Mouse (Mus musculus) heart, postnatal 14 days (tissue): ENCODE measurements around the gene Grhl1. TPM values are rescaled to one million over a fixed set of nuclear protein-coding genes. Genes with fewer than 3 reads are reported as not detected.

Source experiments
- DNase-seq, 2 experiments: peaks; one replicate each; pipeline ENCODE4 v3.0.0; 2021 to 2022
- intact Hi-C: fragments of 180-260 bp; cut with DNase I; formaldehyde crosslinking; loops from one replicate; pipeline ENCODE4 v1.15.1; 2025
- total RNA-seq, 2 experiments: library from RNA; stranded (reverse); gene quantifications; 2 replicates each; pipeline ENCODE4 v1.2.3; 2021

Grhl1 gene
- total RNA-seq, 2 experiments from 2014 or later, result 0.44 to 0.84 TPM

- intact Hi-C loops, result no loop called here
- no peak for DNase-seq
These were observed 14.1 kb downstream of the Grhl1 start for GRCm38 (mm10) chr12:24586193-24586592.

GRCm38 (mm10) chr12:24590371-24590770, 18.3 kb downstream of the Grhl1 start:
- DNase-seq, result no peak
- intact Hi-C loops, result no loop called here

DNA sequence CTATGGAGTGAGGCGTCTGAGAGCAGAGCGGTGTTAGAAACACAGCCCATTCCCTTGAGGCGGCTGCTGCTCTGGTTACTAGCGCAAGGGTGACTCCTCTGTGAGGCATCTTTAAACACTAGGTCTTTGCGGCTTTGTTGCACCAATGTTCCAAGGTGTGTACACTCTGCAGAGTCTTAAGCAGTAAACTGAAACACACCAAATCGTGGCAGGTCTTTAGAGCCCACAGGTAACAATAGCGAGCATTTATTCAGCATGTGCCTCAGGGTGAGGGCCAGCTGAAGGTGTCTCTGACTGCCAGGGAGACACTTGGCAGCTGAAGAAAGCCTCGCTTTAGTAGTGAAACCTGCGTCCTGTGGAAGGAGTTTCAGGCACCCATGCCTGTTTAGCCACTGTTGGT, 20.0 kb downstream of the Grhl1 start:
- DNase-seq, result no peak
- intact Hi-C loops, result no loop called here

DNA sequence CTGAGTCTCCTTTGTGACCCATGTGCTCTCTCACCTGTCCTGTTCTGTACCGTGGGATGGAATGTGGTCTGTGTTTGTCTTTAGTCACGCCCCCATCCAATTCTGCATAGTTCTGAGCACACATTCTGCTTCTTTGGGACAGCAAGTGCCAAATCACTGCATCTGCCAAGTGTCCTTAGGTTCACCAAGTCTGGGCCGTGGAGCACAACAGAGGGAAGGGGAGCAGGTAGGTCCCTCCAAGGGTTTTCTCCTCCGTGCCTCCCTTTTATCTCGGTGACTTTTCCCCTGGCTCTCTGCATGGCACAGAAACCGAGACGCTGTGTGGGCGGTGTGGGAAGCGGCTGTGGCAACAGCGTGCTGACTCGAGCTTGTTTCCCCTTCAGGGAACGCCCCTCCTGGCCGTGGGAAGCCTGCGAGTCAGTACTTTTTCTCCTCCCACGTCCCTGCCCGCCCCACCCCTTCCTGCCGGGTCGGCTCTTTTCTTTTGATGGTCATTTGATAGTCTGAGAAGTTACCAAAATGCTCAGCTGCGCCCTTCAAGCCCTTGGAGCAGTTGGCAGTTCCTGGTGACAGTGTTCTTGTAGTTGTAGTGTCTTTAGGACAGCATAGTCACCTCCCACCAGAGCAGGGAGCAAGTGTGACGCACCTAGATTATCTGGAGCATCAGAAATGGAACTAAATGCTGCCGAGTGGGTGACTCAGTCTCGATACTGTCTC, 21.0 kb downstream of the Grhl1 start:
- intact Hi-C loops, result no loop called here
- peak; percentile 72 to 73 for DNase-seq

DNA sequence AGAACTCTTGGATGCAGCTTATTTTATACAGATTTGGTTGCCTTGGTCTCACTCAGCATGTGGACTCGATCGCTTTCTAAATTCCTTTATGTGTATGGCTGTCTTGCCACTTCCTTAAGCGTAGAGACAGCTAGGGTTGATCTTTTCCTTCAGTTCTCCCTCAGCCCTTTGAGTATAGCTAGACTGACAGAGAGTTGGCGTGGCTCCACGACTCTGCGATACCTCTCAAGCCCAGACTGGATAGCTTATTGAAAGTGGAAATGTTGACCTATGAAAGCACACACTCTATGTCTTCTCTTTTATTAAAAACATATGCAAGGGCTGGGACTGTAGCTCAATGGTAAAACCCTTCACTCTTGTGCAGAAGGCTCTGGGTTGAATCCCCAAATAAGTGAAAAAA, 25.3 kb downstream of the Grhl1 start:
- DNase-seq, result no peak
- intact Hi-C loops, result no loop called here

GRCm38 (mm10) chr12:24599366-24599895, 27.3 kb downstream of the Grhl1 start:
- intact Hi-C loops, result no loop called here
- no peak for DNase-seq

DNA sequence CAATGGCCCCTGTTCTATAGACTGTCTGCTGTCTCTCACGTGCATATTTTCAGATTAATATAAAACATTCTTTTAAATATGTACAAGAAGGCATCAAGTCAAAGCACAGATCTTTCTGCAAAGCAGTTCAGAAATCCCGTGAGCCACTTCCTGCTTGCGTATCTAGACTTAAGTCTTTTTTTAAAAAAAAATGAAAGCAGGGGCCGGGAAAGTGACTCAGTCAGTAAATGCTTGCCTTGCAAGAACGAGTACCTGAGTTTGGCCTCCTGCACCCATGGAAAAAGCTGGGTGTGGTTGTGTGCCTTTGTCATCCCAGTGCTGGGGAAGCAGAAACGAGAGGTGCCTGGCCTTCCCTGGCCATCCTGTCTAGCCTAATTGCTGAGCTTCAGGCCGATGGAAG, 28.0 kb downstream of the Grhl1 start:
- intact Hi-C loops, result loop anchor here (5.0 kb wide), 1 partner anchor 82 kb away; the partner anchor contains the start of gene Cys1
- DNase-seq, result no peak

DNA sequence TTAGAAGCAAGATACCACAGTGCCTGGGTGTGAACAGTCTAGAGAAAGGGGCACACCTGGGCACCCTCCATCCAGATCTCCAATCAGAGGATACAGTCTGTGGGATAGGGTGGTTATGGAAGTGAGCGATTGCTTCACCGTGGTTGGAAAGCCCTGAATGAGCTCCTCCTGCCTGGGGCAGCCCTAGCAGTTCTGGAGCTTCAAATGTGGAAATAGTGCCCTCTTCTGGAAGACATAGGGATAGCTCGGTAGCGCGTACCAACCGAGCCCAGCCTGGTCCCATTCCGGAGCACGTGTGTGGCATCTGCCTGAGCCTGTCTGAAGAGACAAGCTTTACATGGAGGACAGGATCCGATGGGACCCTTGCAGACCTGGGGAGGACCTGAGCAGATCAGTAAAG, 28.7 kb downstream of the Grhl1 start:
- intact Hi-C loops, result loop anchor here (1.0 to 5.0 kb wide), 2 partner anchors 81 to 130 kb away; partner anchors contain the start of gene Cys1
- DNase-seq, result peak; percentile 72 to 82

- peak; percentile 80 to 89 for DNase-seq
- intact Hi-C loops, result loop anchor here (1.0 to 5.0 kb wide), 2 partner anchors 79 to 94 kb away; partner anchors contain the start of gene Cys1
These were observed 31.2 kb downstream of the Grhl1 start for GRCm38 (mm10) chr12:24603266-24603665.

DNA sequence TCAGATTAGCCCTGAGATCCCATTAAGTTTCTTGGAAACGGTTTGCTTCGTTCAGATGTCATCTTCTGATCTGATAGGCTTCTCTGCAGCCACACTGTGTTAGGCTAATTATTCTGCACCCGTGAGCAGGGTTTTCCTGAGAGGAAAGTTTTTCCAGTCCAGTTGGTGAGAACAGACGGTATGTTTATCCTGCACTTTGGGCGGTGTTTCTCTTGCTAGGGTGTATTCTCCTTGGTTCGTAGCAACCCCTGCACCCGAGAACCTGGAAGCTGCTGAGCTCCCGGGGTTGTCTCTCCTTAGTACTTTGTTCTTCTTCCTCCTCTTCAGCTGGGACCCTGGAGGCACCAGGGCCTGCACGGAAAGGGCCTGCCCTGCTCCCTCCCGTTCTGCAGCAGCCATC, 34.1 kb downstream of the Grhl1 start:
- intact Hi-C loops, result no loop called here
- DNase-seq, result no peak

DNA sequence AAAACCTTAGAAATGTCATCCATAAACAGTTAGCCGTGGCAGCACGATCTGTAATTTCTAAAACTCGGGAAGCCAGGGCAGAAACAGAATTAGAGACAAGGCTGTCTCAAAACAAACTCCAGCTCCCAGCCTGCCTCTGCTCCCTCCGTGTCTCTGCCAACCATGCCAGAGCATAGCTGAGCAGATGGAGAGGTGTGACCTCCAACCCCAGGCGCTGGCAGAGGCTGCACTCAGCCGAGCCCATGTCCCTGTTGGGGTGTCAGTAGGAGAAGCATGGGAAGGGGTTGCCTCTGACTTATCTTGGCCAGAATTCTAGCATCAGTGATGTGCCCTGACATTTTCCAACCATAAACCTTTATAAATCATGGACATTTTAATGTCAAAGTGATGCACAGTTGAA, 40.5 kb downstream of the Grhl1 start:
- intact Hi-C loops, result no loop called here
- no peak for DNase-seq

DNA sequence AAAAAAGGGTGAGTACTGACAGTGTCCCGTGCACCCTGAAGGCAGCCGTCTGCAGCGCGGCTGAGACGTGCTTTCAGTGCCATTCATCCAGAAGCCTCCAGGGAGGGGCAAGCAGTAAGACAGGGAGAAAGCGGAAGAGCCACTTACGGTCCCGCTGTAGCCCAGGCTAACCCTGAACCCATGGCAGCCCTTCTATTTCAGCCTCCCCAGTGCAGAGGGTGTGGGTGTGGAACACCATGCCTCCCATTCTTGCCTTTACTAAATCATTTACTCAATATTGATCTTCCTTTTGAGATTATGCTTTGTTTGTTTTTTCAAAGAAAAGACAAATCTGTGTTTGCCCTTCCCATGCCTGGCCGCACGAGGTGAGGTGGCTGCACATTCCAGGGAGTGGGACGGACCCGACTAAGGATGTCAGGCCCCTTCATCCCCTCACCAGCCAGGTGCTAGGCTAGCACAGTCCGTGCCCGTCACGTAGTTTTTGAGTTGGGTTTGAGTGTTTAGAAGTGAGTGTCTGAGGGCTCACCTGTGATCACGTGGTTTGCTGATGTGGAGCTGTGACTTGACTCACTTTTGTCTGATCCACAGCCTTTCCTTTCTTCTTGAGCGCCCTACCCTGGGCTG, 42.5 kb downstream of the Grhl1 start:
- no peak for DNase-seq
- intact Hi-C loops, result no loop called here

- intact Hi-C loops, result no loop called here
- DNase-seq, result no peak
These were observed 43.1 kb downstream of the Grhl1 start for GRCm38 (mm10) chr12:24615140-24615539.

DNA sequence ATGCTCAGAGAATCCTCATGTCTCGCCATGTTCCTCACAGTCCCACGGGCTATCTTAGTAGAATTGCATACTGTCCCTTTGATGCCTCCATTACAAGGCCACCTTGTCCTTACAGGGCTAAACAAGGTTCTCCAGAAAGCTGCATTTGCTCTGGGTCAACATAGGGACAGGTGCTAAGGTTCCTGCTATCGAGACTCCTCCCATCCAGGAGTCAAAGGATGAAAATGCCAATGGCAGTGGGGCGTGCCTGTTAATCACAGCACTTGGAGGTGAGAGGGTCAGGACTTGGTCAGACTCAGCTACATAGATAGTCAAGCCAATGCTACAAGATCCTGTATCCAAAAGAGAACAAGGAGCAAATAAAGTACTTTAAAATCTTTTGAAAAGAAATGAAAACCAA, 47.4 kb downstream of the Grhl1 start:
- no peak for DNase-seq
- intact Hi-C loops, result no loop called here

- no peak for DNase-seq
- intact Hi-C loops, result no loop called here
These were observed 51.6 kb downstream of the Grhl1 start for GRCm38 (mm10) chr12:24623486-24624251.

GRCm38 (mm10) chr12:24626401-24626800, 54.3 kb downstream of the Grhl1 start:
- no peak for DNase-seq
- intact Hi-C loops, result no loop called here

GRCm38 (mm10) chr12:24627215-24627614, 55.1 kb downstream of the Grhl1 start:
- intact Hi-C loops, result no loop called here
- peak in 1 of 2 experiments; percentile 31 for DNase-seq

DNA sequence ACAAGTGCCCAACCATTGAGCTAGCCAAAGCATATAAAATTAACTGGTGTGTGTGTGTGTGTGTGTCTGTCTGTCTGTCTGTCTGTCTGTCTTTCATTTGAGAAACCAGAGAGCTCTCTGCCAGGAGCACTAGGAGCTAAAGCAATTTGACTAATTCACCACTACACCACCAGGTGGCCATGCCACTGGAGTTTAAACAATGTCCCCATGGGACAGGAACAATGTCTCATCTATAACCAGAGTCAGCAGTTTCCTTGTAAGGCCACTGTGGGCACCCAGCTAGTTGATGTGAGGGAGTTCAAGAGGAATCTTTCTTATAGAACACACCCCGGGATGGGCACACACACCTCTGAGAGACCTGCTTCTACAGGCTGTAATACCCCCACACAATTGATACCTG, 58.1 kb downstream of the Grhl1 start:
- intact Hi-C loops, result loop anchor here (1.0 to 5.0 kb wide), 3 partner anchors 27 to 67 kb away; no protein-coding TSS in a partner anchor

DNA sequence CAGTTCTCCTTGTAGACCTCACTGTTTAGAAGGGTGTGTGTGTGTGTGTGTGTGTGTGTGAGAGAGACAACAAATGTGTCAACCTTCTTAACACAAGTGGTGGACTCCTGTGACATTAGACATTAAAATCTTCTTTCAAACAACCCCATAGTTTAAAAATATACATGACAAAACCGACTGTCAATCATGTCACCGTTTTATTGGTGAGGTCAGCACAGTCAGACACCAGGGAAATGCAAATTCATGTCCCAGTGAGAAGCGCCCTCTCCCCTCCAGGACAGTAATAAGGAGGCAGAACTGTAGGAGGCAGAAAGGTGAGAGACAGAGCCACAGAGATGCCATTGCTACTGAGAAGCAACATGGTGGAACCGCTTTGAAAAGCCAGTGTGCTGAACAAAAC, 60.3 kb downstream of the Grhl1 start:
- no peak for DNase-seq
- intact Hi-C loops, result loop anchor here (5.0 kb wide), 1 partner anchor 45 kb away; no protein-coding TSS in a partner anchor

More for the DNA sequence above, 58.1 kb downstream of the Grhl1 start:
- DNase-seq, result peak; percentile 45 to 68

DNA sequence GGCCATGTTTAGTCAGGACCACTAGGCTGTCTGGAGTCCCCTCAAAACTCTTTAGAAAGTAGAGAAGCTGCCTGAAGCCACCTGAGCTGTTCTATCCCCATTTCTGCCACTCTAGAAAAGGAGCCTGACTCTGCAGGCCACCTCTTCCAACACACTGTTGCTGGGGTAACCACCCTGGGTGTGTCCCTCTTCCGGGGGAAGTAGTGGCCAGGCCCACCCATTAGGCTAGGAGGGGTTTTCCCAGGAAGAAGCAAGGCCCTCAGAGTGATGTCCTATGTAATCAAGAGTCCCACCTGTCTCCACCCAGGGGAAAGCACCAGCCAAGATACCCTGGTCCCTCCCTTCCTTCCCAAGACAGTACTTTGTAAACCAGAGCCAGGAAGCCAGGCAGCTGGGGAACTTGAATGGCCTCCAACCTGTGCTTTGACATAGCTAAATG, 61.7 kb downstream of the Grhl1 start:
- DNase-seq, result peak; percentile 41 to 63
- intact Hi-C loops, result loop anchor here (5.0 kb wide), 1 partner anchor 44 kb away; no protein-coding TSS in a partner anchor

- intact Hi-C loops, result loop anchor here (5.0 kb wide), 1 partner anchor 43 kb away; no protein-coding TSS in a partner anchor
- DNase-seq, result no peak
These were observed 62.1 kb downstream of the Grhl1 start for GRCm38 (mm10) chr12:24634212-24634611.
